In the genomic region with DNA sequence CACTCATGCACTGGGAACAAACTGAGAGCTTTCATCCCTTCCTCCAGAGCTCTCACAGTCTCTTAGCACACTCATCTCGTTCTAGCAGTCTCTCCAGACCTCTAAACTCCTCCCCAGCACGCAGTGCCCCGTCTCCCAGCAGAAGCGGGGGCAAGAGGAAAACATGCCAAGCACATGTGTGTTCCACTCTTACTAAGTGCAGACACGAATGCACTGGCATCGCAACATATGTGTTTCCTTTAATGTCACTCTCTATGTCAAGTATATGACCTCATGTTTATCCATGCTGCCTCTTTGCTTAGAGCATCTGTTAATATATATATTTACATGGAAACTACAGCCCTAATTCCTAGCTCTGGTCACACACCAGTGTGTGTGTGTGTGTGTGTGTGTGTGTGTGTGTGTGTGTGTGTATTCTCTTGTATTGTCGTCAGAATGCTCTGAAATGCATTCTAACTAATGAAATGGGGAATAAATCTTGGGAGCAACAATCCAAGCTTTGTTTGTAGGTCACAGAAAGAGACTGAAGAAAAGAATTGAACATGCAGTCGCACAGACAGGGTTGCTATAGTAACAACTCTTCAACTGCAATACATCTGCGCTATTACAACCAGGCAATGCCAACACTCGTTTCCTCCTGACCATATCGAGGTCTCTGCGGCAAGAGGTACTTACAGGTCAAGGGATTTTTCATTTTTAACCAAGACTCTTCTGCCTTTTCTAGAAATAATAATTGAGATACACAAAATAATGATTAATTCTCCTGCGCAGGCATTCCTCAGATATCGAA, we compare ENCODE assay signal across 10 mouse cellular contexts. TPM values are rescaled to one million over a fixed set of nuclear protein-coding genes. Genes with fewer than 3 reads are reported as not detected.
DNase-seq lines count a peak whose midpoint lies in the region; ATAC-seq and TF ChIP-seq lines count a peak whose summit lies in the region.
"Had no signal": no experiment of that assay in that cellular context is flagged by ENCODE, and none has a peak within 500 bp of the region (broad histone marks: within the 10 kb centered on the region; RNA-seq: fewer than 3 reads in every experiment).

No protein-coding gene starts in this region.

- H3K4me1 ChIP-seq in hindbrain, embryonic 16.5 days (ENCODE audit: control insufficient read depth, insufficient read depth, low read depth, low read length): peaks cover 8% of the 10 kb centered on the region
- peaks cover 21% of the 10 kb centered on the region; the same call in 1 of the 2 replicates for H3K4me1 ChIP-seq in neural tube, embryonic 12.5 days

- peak; percentile 69; the same call in 1 of the 2 replicates for ATAC-seq in hindbrain, embryonic 16.5 days
- ATAC-seq in neural tube, embryonic 12.5 days (ENCODE audit: low FRiP score, low read depth): peak; percentile 90

- WGBS in hindbrain, embryonic 16.5 days: 56% methylated on average over 14 of the region's 14 CpGs
- WGBS in neural tube, embryonic 12.5 days: 52% methylated on average over 14 of the region's 14 CpGs

- no peak overlapping the region for H3K4me3 ChIP-seq in hindbrain, embryonic 16.5 days (ENCODE audit: low read length)
- no peak overlapping the region for H3K4me3 ChIP-seq in neural tube, embryonic 12.5 days

- no peaks in the 10 kb centered on the region for H3K27me3 ChIP-seq in hindbrain, embryonic 16.5 days (replicated peaks; ENCODE audit: control insufficient read depth, insufficient read depth, low read length)
- peaks cover under 1% of the 10 kb centered on the region; the same call in 1 of the 2 replicates for H3K27me3 ChIP-seq in neural tube, embryonic 12.5 days (replicated peaks)

- no peak for TF ChIP-seq POLR2A in brain, embryonic 14.5 days (IDR thresholded peaks at IDR 0.05; ENCODE audit: borderline replicate concordance, extremely low read depth, insufficient read depth, insufficient read length, poor library complexity, severe bottlenecking)

- no peak for TF ChIP-seq CTCF in brain, embryonic 14.5 days (IDR thresholded peaks at IDR 0.05; ENCODE audit: borderline replicate concordance, extremely low read depth, insufficient read depth, insufficient read length)

- H3K27ac ChIP-seq in hindbrain, embryonic 16.5 days (ENCODE audit: low read depth, low read length): peak overlapping the region; percentile 63
- no peak overlapping the region for H3K27ac ChIP-seq in neural tube, embryonic 12.5 days

- intact Hi-C loops in left cerebral cortex, postnatal 25 days (cut with DNase I): no loop called here

- no peaks in the 10 kb centered on the region for H3K9me3 ChIP-seq in hindbrain, embryonic 16.5 days (ENCODE audit: control insufficient read depth, low read length)
- H3K9me3 ChIP-seq in neural tube, embryonic 12.5 days: no peaks in the 10 kb centered on the region
- H3K9me3 ChIP-seq: G1E had no signal

- no peaks in the 10 kb centered on the region; the same call in 1 of the 2 replicates for H3K36me3 ChIP-seq in hindbrain, embryonic 16.5 days (ENCODE audit: control insufficient read depth, insufficient read depth, low read length)
- H3K36me3 ChIP-seq in neural tube, embryonic 12.5 days: peaks cover 5% of the 10 kb centered on the region; the same call in 1 of the 2 replicates
- H3K36me3 ChIP-seq: G1E had no signal

- DNase-seq in left cerebral cortex, postnatal 25 days (ENCODE audit: low spot score in 2 of 2): peak; percentile 21 to 33
- no peak for DNase-seq in left cerebral cortex, adult 11 months (ENCODE audit: low spot score)
- DNase-seq in brain, embryonic 14.5 days (ENCODE audit: low read depth): peak; percentile 71
- DNase-seq in adrenal gland, adult (ENCODE audit: inconsistent age in 2 of 2, low spot score in 1 of 2): no peak
- no peak for DNase-seq in cerebellum, adult 9-10 months
- DNase-seq: gastrocnemius, postnatal 25 days; kidney, postnatal 14 days had no signal

- no peak overlapping the region for H3K4me2 ChIP-seq in hindbrain, embryonic 16.5 days (ENCODE audit: low read length)
- H3K4me2 ChIP-seq in neural tube, embryonic 12.5 days (replicated peaks): no peak overlapping the region

- no peak overlapping the region for H3K9ac ChIP-seq in hindbrain, embryonic 16.5 days (ENCODE audit: low read depth, low read length)
- H3K9ac ChIP-seq in neural tube, embryonic 12.5 days: no peak overlapping the region

RNA-seq across cellular contexts. Expression of gene N4bp2l1, which starts 4.6 kb away (rescaled TPM):
- total RNA-seq in left cerebral cortex, postnatal 25 days (2021): 10 to 100 TPM; 50.4 to 55.4 TPM
- polyA plus RNA-seq in brain, embryonic 14.5 days (2012; rRNA removed): 13.1 and 15.9 TPM in 2 replicates
- polyA plus RNA-seq in hindbrain, embryonic 16.5 days (2015; fragmentation: Nextera tagmentation; extraction: Ambion mirVana): 18.6 and 20.0 TPM in 2 replicates
- polyA plus RNA-seq in neural tube, embryonic 12.5 days (2016; fragmentation: Nextera tagmentation; extraction: Ambion mirVana): 4.6 and 4.9 TPM in 2 replicates

Comparison
In these comparisons a context has a peak if more than half of its experiments do, and no peak if none do; other contexts are left out.
1. DNase-seq: peak in left cerebral cortex, postnatal 25 days (2 of 2) and brain, embryonic 14.5 days (single experiment); none in left cerebral cortex, adult 11 months (single experiment), adrenal gland, adult (0 of 2) and cerebellum, adult 9-10 months (single experiment).